Mouse (Mus musculus): ENCODE data around the gene Tbc1d1. TPM values are rescaled to one million over a fixed set of nuclear protein-coding genes. Genes with fewer than 3 reads are reported as not detected.

The Tbc1d1 gene
- polyA plus RNA-seq, 1 experiment from 2014 or later: 33.4 TPM

DNA sequence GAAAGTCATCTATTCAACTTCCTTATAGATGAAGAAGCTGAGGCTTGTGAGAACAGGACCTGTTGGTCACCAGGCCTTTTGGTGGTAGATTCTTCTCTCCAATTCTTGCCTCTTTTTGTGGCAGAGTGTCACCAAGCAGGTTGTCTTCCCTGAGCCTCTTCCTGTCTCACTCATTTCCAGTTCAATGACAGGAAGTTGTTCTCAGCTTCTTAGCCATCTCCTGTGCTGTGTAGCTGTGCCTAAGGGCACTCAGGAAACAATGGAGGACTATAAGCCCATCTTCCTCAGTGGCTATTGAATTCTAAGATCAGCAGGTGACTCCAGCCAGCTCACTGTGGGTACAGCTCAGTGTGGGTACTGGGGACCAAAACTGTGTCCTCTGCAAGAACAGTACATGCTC, 139.5 kb downstream of the Tbc1d1 start:
- Histone ChIP-seq H3K4me1 (ENCODE audit: control insufficient read depth in 2 of 2, insufficient read depth in 2 of 2, low read length in 2 of 2) (peaks cover 9 to 24% of the 10 kb centered on the region in 2 experiments), H3K4me3 (ENCODE audit: control insufficient read depth in 1 of 2, insufficient read depth in 1 of 2, low read depth in 1 of 2, low read length in 2 of 2) (no peak overlapping the region), H3K27ac (replicated peaks in 1 of 2; ENCODE audit: control insufficient read depth in 1 of 2, insufficient read depth in 1 of 2, low read depth in 2 of 2, low read length in 2 of 2) (no peak overlapping the region), H3K4me2 (ENCODE audit: low read length) (no peak overlapping the region), H3K9ac (ENCODE audit: low read length) (no peak overlapping the region), H3K36me3 (ENCODE audit: control insufficient read depth, insufficient read depth, low read length) (peaks cover 22% of the 10 kb centered on the region), H3K9me3 (ENCODE audit: control insufficient read depth, low read length) (no peaks in the 10 kb centered on the region), H3K27me3 (ENCODE audit: control insufficient read depth, insufficient read depth, low read length) (no peaks in the 10 kb centered on the region)
- no peak for ATAC-seq (ENCODE audit: insufficient number of reproducible peaks, insufficient read depth, low FRiP score, low read depth)

GRCm38 (mm10) chr5:64296328-64296727, 140.2 kb downstream of the Tbc1d1 start:
- ATAC-seq (ENCODE audit: insufficient number of reproducible peaks, insufficient read depth, low FRiP score, low read depth): no peak
- Histone ChIP-seq H3K27ac (replicated peaks in 1 of 2; ENCODE audit: control insufficient read depth in 1 of 2, insufficient read depth in 1 of 2, low read depth in 2 of 2, low read length in 2 of 2) (no peak overlapping the region), H3K27me3 (ENCODE audit: control insufficient read depth, insufficient read depth, low read length) (no peaks in the 10 kb centered on the region), H3K4me2 (ENCODE audit: low read length) (no peak overlapping the region), H3K4me3 (ENCODE audit: control insufficient read depth in 1 of 2, insufficient read depth in 1 of 2, low read depth in 1 of 2, low read length in 2 of 2) (no peak overlapping the region), H3K9ac (ENCODE audit: low read length) (no peak overlapping the region), H3K36me3 (ENCODE audit: control insufficient read depth, insufficient read depth, low read length) (peaks cover 22% of the 10 kb centered on the region), H3K4me1 (ENCODE audit: control insufficient read depth in 2 of 2, insufficient read depth in 2 of 2, low read length in 2 of 2) (peaks cover 11 to 23% of the 10 kb centered on the region in 2 experiments), H3K9me3 (ENCODE audit: control insufficient read depth, low read length) (no peaks in the 10 kb centered on the region)
- WGBS: 78% methylated on average over 7 of the region's 7 CpGs

DNA sequence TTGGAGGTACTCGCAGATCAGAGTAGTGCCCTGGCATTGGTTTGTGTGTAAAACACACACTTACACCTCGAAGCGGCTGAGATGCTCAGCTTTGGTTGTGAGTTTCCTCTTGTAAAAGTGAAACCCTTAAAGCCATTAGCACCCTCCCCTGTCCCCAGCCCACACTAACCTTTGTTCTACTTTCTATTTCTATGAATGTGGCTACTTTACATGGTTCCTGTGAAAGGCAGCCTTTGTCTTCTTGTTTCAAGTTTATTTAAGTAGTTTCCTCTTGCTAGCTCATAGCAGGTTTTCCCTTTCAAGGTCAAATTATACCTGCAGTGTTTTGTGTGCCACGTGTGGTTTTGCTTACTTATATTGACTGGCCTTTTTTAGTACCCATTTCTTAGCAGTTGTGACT, 141.0 kb downstream of the Tbc1d1 start:
- Histone ChIP-seq H3K9ac (ENCODE audit: low read length) (no peak overlapping the region), H3K4me2 (ENCODE audit: low read length) (no peak overlapping the region), H3K9me3 (ENCODE audit: control insufficient read depth, low read length) (no peaks in the 10 kb centered on the region), H3K4me1 (ENCODE audit: control insufficient read depth in 2 of 2, insufficient read depth in 2 of 2, low read length in 2 of 2) (peaks cover 11 to 23% of the 10 kb centered on the region in 2 experiments), H3K36me3 (ENCODE audit: control insufficient read depth, insufficient read depth, low read length) (peaks cover 26% of the 10 kb centered on the region), H3K27me3 (ENCODE audit: control insufficient read depth, insufficient read depth, low read length) (no peaks in the 10 kb centered on the region), H3K4me3 (ENCODE audit: control insufficient read depth in 1 of 2, insufficient read depth in 1 of 2, low read depth in 1 of 2, low read length in 2 of 2) (no peak overlapping the region), H3K27ac (replicated peaks in 1 of 2; ENCODE audit: control insufficient read depth in 1 of 2, insufficient read depth in 1 of 2, low read depth in 2 of 2, low read length in 2 of 2) (peak overlapping the region; percentile 25 to 33; a peak in 2 of 4 replicates)
- ATAC-seq (ENCODE audit: insufficient number of reproducible peaks, insufficient read depth, low FRiP score, low read depth): no peak
- WGBS: 85% methylated on average over 4 of the region's 4 CpGs

DNA sequence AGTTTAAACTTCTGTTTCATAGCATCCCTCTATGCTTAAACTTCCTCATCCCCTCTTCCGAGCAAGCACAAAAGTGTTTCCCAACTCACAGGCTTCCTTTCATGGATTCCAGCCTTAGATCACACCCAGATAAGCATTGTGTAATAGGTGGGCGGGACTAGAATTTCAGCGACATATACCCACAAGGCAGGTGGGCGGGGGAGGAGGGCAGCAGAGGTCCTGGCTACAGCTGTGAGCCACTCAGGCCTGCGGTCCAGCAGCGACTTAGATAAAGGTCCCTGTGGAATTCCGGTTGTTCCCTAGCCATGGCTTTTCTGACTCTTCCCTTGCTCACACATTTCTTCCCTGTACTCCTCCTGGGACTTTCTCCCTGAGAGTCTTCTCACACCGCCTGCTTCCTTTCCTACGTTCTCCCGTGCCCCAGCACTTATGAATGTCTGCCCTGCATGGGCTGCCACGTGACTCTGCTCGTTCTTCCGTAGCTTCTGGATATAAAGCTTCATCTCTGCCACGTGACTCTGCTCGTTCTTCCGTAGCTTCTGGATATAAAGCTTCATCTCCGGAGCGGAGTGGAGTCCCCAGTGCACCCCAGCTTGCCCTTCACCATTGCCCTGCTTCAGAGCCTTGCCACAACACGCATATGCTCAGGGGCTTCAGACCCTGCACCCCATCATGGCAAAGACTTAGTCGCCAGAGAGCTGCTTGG, 142.4 kb downstream of the Tbc1d1 start:
- Histone ChIP-seq H3K4me2 (ENCODE audit: low read length) (peak overlapping the region; percentile 18), H3K9ac (ENCODE audit: low read length) (no peak overlapping the region), H3K9me3 (ENCODE audit: control insufficient read depth, low read length) (no peaks in the 10 kb centered on the region), H3K27me3 (ENCODE audit: control insufficient read depth, insufficient read depth, low read length) (no peaks in the 10 kb centered on the region), H3K36me3 (ENCODE audit: control insufficient read depth, insufficient read depth, low read length) (peaks cover 24% of the 10 kb centered on the region), H3K4me3 (ENCODE audit: control insufficient read depth in 1 of 2, insufficient read depth in 1 of 2, low read depth in 1 of 2, low read length in 2 of 2) (no peak overlapping the region), H3K4me1 (ENCODE audit: control insufficient read depth in 2 of 2, insufficient read depth in 2 of 2, low read length in 2 of 2) (peaks cover 11 to 23% of the 10 kb centered on the region in 2 experiments), H3K27ac (replicated peaks in 1 of 2; ENCODE audit: control insufficient read depth in 1 of 2, insufficient read depth in 1 of 2, low read depth in 2 of 2, low read length in 2 of 2) (0 out of 4 replicates have a peak overlapping the region, but pooled peaks have one; percentile 19 to 30)
- ATAC-seq (ENCODE audit: insufficient number of reproducible peaks, insufficient read depth, low FRiP score, low read depth): no peak
- 43% methylated on average over 20 of the region's 20 CpGs for WGBS

DNA sequence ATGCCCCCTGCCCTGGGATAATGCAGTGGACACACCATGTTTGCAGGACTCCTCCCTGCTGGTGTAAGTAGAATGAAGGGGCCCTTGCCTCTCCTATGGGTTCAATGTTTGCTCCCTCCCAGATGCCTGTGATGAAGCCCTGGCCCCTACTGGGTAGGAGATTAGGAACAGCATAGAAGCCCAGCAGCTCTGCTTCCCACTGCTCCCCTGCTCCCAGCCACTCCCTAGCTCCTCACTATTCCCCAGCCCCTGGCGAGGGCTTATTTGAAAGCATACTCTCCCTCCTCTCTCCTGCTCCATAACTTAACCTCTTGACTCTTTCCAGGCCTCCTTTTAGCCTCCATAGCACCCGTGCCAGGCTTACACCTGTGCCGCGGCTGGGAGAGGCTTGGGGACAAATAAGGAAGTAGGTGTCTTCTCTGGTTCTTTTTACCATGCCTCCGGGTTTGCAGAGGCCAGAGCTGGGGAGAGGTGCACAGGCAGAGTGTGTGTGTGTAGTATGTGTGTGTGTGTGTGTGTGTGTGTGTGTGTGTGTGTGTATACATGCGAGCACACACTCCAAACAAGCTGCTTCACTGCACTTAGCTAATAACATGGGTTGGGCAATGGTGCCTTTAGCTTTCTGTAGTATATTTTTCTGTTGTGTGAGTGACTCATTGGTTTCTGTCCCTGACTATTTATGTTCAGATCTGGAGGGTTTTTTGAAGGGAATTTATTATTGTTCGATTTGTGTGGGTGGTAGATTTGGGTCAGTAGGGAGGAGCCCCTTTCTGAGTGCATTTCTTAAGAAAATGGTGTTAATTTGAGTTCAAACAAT, 143.6 kb downstream of the Tbc1d1 start:
- Histone ChIP-seq H3K4me2 (ENCODE audit: low read length) (no peak overlapping the region), H3K4me3 (ENCODE audit: control insufficient read depth in 1 of 2, insufficient read depth in 1 of 2, low read depth in 1 of 2, low read length in 2 of 2) (no peak overlapping the region), H3K27ac (replicated peaks in 1 of 2; ENCODE audit: control insufficient read depth in 1 of 2, insufficient read depth in 1 of 2, low read depth in 2 of 2, low read length in 2 of 2) (no peak overlapping the region), H3K9ac (ENCODE audit: low read length) (no peak overlapping the region), H3K27me3 (ENCODE audit: control insufficient read depth, insufficient read depth, low read length) (no peaks in the 10 kb centered on the region), H3K4me1 (ENCODE audit: control insufficient read depth in 2 of 2, insufficient read depth in 2 of 2, low read length in 2 of 2) (peaks cover 11 to 23% of the 10 kb centered on the region in 2 experiments), H3K36me3 (ENCODE audit: control insufficient read depth, insufficient read depth, low read length) (peaks cover 15% of the 10 kb centered on the region), H3K9me3 (ENCODE audit: control insufficient read depth, low read length) (no peaks in the 10 kb centered on the region)
- peak; percentile 18; the same call in 1 of the 2 replicates for ATAC-seq (ENCODE audit: insufficient number of reproducible peaks, insufficient read depth, low FRiP score, low read depth)
- WGBS: 71% methylated on average over 7 of the region's 7 CpGs

DNA sequence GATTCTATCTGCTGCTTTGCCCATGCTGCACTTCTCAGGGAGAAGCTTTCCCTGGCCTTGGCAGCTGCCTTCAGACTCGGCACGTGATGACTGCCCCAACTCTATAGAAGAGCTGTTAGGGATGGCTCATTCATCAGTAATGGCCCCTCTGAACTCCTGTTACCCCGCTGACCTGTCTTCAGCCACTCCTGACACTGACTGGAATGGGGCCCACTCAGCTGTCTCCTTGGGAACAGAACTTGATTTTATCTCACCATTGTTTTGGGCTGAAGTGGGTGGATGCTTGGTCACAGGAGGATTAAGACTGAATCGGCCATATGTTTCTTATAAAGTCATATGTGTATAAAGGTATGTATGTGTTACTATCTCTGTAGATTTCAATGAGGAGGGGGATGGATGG, 145.1 kb downstream of the Tbc1d1 start:
- H3K36me3 ChIP-seq (ENCODE audit: control insufficient read depth, insufficient read depth, low read length): peaks cover 19% of the 10 kb centered on the region

DNA sequence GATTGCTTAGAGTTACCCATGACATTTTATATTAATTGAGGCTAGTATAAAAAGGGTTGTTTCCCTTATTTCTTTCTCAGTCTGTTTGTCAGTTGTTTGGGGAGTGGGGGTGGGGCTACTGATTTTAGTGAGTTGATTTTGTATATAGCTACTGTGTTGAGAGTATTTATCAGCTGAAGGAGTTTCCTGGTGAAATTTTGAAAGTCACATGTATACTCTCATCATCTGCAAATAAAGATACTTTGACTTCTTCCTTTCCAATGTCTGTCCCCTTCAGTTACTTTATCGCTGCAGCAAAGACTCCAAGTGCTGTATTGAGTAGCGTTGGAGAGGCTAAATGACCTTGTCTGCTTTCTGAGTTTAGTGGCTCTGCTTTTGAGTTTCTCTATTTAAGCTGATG, 151.2 kb downstream of the Tbc1d1 start:
- Histone ChIP-seq H3K4me2 (ENCODE audit: low read length) (no peak overlapping the region), H3K4me1 (ENCODE audit: control insufficient read depth in 2 of 2, insufficient read depth in 2 of 2, low read length in 2 of 2) (no peaks in the 10 kb centered on the region), H3K36me3 (ENCODE audit: control insufficient read depth, insufficient read depth, low read length) (peaks cover 26% of the 10 kb centered on the region), H3K27me3 (ENCODE audit: control insufficient read depth, insufficient read depth, low read length) (no peaks in the 10 kb centered on the region), H3K27ac (replicated peaks in 1 of 2; ENCODE audit: control insufficient read depth in 1 of 2, insufficient read depth in 1 of 2, low read depth in 2 of 2, low read length in 2 of 2) (no peak overlapping the region), H3K9ac (ENCODE audit: low read length) (no peak overlapping the region), H3K9me3 (ENCODE audit: control insufficient read depth, low read length) (peaks cover 6% of the 10 kb centered on the region), H3K4me3 (ENCODE audit: control insufficient read depth in 1 of 2, insufficient read depth in 1 of 2, low read depth in 1 of 2, low read length in 2 of 2) (no peak overlapping the region)
- no peak for ATAC-seq (ENCODE audit: insufficient number of reproducible peaks, insufficient read depth, low FRiP score, low read depth)
- 98% methylated on average over 2 of the region's 2 CpGs for WGBS

More for the DNA sequence above, 145.1 kb downstream of the Tbc1d1 start:
- ATAC-seq (ENCODE audit: insufficient number of reproducible peaks, insufficient read depth, low FRiP score, low read depth): no peak
- no peak overlapping the region for H3K9ac ChIP-seq (ENCODE audit: low read length)
- no peak overlapping the region for H3K4me2 ChIP-seq (ENCODE audit: low read length)
- H3K4me3 ChIP-seq (ENCODE audit: control insufficient read depth in 1 of 2, insufficient read depth in 1 of 2, low read depth in 1 of 2, low read length in 2 of 2): no peak overlapping the region
- H3K4me1 ChIP-seq (ENCODE audit: control insufficient read depth in 2 of 2, insufficient read depth in 2 of 2, low read length in 2 of 2): peaks cover 11 to 23% of the 10 kb centered on the region in 2 experiments
- H3K27ac ChIP-seq (replicated peaks in 1 of 2; ENCODE audit: control insufficient read depth in 1 of 2, insufficient read depth in 1 of 2, low read depth in 2 of 2, low read length in 2 of 2): no peak overlapping the region
- H3K27me3 ChIP-seq (ENCODE audit: control insufficient read depth, insufficient read depth, low read length): no peaks in the 10 kb centered on the region
- peaks cover 1% of the 10 kb centered on the region; the same call in 1 of the 2 replicates for H3K9me3 ChIP-seq (ENCODE audit: control insufficient read depth, low read length)
- 48% methylated on average over 4 of the region's 4 CpGs for WGBS
